Comparison of ENCODE assay signal across 8 mouse cellular contexts in genomic region chr1:155027583-155027982, GRCm38 (mm10).
DNase-seq lines count a peak whose midpoint lies in the region; ATAC-seq lines count a peak whose summit lies in the region.

No protein-coding gene starts in this region.

- DNase-seq in adrenal gland, adult 2 months: peak; percentile 25
- DNase-seq in adrenal gland, adult 18-20 months (ENCODE audit: low spot score in 2 of 2): no peak
- DNase-seq in kidney, adult 18-20 months: peak; percentile 54
- peak; percentile 94 for DNase-seq in spleen, postnatal 36 days (ENCODE audit: low spot score in 2 of 2)
- DNase-seq in urinary bladder, postnatal 25 days (ENCODE audit: low spot score): no peak

- H3K4me1 ChIP-seq in neural tube, embryonic 12.5 days: peaks cover 12% of the 10 kb centered on the region
- peaks cover 20% of the 10 kb centered on the region for H3K4me1 ChIP-seq in neural tube, embryonic 15.5 days
- H3K4me1 ChIP-seq in liver, embryonic 16.5 days (ENCODE audit: control insufficient read depth, low read depth, low read length): peaks cover 44% of the 10 kb centered on the region

- ATAC-seq in neural tube, embryonic 12.5 days (ENCODE audit: low FRiP score, low read depth): peak; percentile 34; the same call in 1 of the 2 replicates
- no peak for ATAC-seq in neural tube, embryonic 15.5 days (ENCODE audit: low FRiP score)
- peak; percentile 51 for ATAC-seq in liver, embryonic 16.5 days (ENCODE audit: low read depth)

- no peak overlapping the region for H3K27ac ChIP-seq in neural tube, embryonic 12.5 days
- no peak overlapping the region for H3K27ac ChIP-seq in neural tube, embryonic 15.5 days (replicated peaks)
- no peak overlapping the region for H3K27ac ChIP-seq in liver, embryonic 16.5 days (ENCODE audit: low read length)

- H3K4me3 ChIP-seq in neural tube, embryonic 12.5 days: no peak overlapping the region
- H3K4me3 ChIP-seq in neural tube, embryonic 15.5 days (replicated peaks): no peak overlapping the region
- H3K4me3 ChIP-seq in liver, embryonic 16.5 days (ENCODE audit: low read depth, low read length): no peak overlapping the region

- H3K4me2 ChIP-seq in neural tube, embryonic 12.5 days (replicated peaks): no peak overlapping the region
- H3K4me2 ChIP-seq in neural tube, embryonic 15.5 days: no peak overlapping the region
- no peak overlapping the region; the same call in 1 of the 2 replicates for H3K4me2 ChIP-seq in liver, embryonic 16.5 days (ENCODE audit: low read depth, low read length)

- no peaks in the 10 kb centered on the region for H3K27me3 ChIP-seq in neural tube, embryonic 12.5 days (replicated peaks)
- no peaks in the 10 kb centered on the region for H3K27me3 ChIP-seq in neural tube, embryonic 15.5 days (replicated peaks)
- H3K27me3 ChIP-seq in liver, embryonic 16.5 days (ENCODE audit: control insufficient read depth, insufficient read depth, low read depth, low read length): no peaks in the 10 kb centered on the region

- WGBS in neural tube, embryonic 12.5 days: 52% methylated on average over 8 of the region's 8 CpGs
- 58% methylated on average over 8 of the region's 8 CpGs for WGBS in neural tube, embryonic 15.5 days
- WGBS in liver, embryonic 16.5 days (ENCODE audit: insufficient replicate concordance): 22% methylated on average over 8 of the region's 8 CpGs

- no peaks in the 10 kb centered on the region for H3K9me3 ChIP-seq in neural tube, embryonic 12.5 days
- no peaks in the 10 kb centered on the region for H3K9me3 ChIP-seq in neural tube, embryonic 15.5 days (replicated peaks)
- no peaks in the 10 kb centered on the region for H3K9me3 ChIP-seq in liver, embryonic 16.5 days (replicated peaks; ENCODE audit: control insufficient read depth, low read length)

- H3K36me3 ChIP-seq in neural tube, embryonic 12.5 days: no peaks in the 10 kb centered on the region
- H3K36me3 ChIP-seq in neural tube, embryonic 15.5 days: no peaks in the 10 kb centered on the region
- H3K36me3 ChIP-seq in liver, embryonic 16.5 days (ENCODE audit: control insufficient read depth, insufficient read depth): no peaks in the 10 kb centered on the region

- no peak overlapping the region for H3K9ac ChIP-seq in neural tube, embryonic 12.5 days
- H3K9ac ChIP-seq in neural tube, embryonic 15.5 days (replicated peaks): no peak overlapping the region
- H3K9ac ChIP-seq in liver, embryonic 16.5 days (ENCODE audit: low read depth, low read length): no peak overlapping the region

Comparison
In these comparisons a context has a peak if more than half of its experiments do, and no peak if none do; other contexts are left out.
1. DNase-seq: peak in adrenal gland, adult 2 months (single experiment), kidney, adult 18-20 months (single experiment) and spleen, postnatal 36 days (2 of 2); none in adrenal gland, adult 18-20 months (0 of 2) and urinary bladder, postnatal 25 days (single experiment).